Mouse (Mus musculus): ENCODE results near the gene Eif3i. TPM values are rescaled to one million over a fixed set of nuclear protein-coding genes. Genes with fewer than 3 reads are reported as not detected.
A peak's percentile ranks its signal among the peaks of the same experiment; 100 is the strongest.

Eif3i gene
- total RNA-seq (2022): 100 to 1,000 TPM; 120 to 131 (median 124) TPM

- DNase-seq (ENCODE audit: low spot score in 2 of 2): peak; percentile 53 to 74
These were observed at the start of gene Eif3i, which contains the start of gene Tmem234 for GRCm38 (mm10) chr4:129600233-129601158. Gene Eif3i (minus strand): TSS chr4:129600648. Gene Tmem234 (plus strand): TSS chr4:129600668.

- no peak for DNase-seq (ENCODE audit: low spot score in 2 of 2)
These were observed 48.2 kb upstream of the Eif3i start for GRCm38 (mm10) chr4:129648656-129649055.

- no peak for DNase-seq (ENCODE audit: low spot score in 2 of 2)
These were observed 44.8 kb upstream of the Eif3i start for GRCm38 (mm10) chr4:129645204-129645603.

- DNase-seq (ENCODE audit: low spot score in 2 of 2): no peak
These were observed 41.3 kb upstream of the Eif3i start for GRCm38 (mm10) chr4:129641756-129642155.

- DNase-seq (ENCODE audit: low spot score in 2 of 2): peak; percentile 95 to 97
These were observed 40.4 kb upstream of the Eif3i start, which contains the start of gene Txlna for GRCm38 (mm10) chr4:129640638-129641467. Gene Txlna (minus strand): TSS chr4:129641065.

GRCm38 (mm10) chr4:129640101-129640637, 39.7 kb upstream of the Eif3i start:
- DNase-seq (ENCODE audit: low spot score in 2 of 2): no peak

GRCm38 (mm10) chr4:129639221-129639620, 38.8 kb upstream of the Eif3i start:
- no peak for DNase-seq (ENCODE audit: low spot score in 2 of 2)

- no peak for DNase-seq (ENCODE audit: low spot score in 2 of 2)
These were observed 33.4 kb upstream of the Eif3i start for GRCm38 (mm10) chr4:129633852-129634251.

- no peak for DNase-seq (ENCODE audit: low spot score in 2 of 2)
These were observed 31.4 kb upstream of the Eif3i start for GRCm38 (mm10) chr4:129631867-129632266.

GRCm38 (mm10) chr4:129630944-129631343, 30.5 kb upstream of the Eif3i start:
- DNase-seq (ENCODE audit: low spot score in 2 of 2): no peak

GRCm38 (mm10) chr4:129626035-129626434, 25.6 kb upstream of the Eif3i start:
- DNase-seq (ENCODE audit: low spot score in 2 of 2): no peak

GRCm38 (mm10) chr4:129625496-129625895, 25.0 kb upstream of the Eif3i start:
- no peak for DNase-seq (ENCODE audit: low spot score in 2 of 2)

GRCm38 (mm10) chr4:129625029-129625370, 24.6 kb upstream of the Eif3i start:
- peak; percentile 56 to 73 for DNase-seq (ENCODE audit: low spot score in 2 of 2)

- peak; percentile 71 to 93 for DNase-seq (ENCODE audit: low spot score in 2 of 2)
These were observed 24.0 kb upstream of the Eif3i start for GRCm38 (mm10) chr4:129624281-129625028.

GRCm38 (mm10) chr4:129623681-129624091, 23.2 kb upstream of the Eif3i start, which contains the start of gene Ccdc28b:
Gene Ccdc28b (minus strand): TSS chr4:129623947.
- peak in 1 of 2 experiments; percentile 52 for DNase-seq (ENCODE audit: low spot score in 2 of 2)

- DNase-seq (ENCODE audit: low spot score in 2 of 2): no peak
These were observed 22.5 kb upstream of the Eif3i start for GRCm38 (mm10) chr4:129622803-129623535.

GRCm38 (mm10) chr4:129622120-129622802, 21.8 kb upstream of the Eif3i start:
- DNase-seq (ENCODE audit: low spot score in 2 of 2): no peak

- DNase-seq (ENCODE audit: low spot score in 2 of 2): no peak
These were observed 20.9 kb upstream of the Eif3i start for GRCm38 (mm10) chr4:129621283-129621841.

Data from left cerebral cortex, adult 8-10 months (tissue).